Mouse (Mus musculus) c-Kit-positive CD71-negative TER-119-negative erythroid progenitor cells, embryonic 14.5 days (primary cell): Measurements from ENCODE around the gene Gm26938.

Source experiments
- DNase-seq: peaks from one replicate; pipeline ENCODE4 v3.0.0-alpha.2; 2013; ENCODE audit warnings: low read depth

The Gm26938 gene

GRCm38 (mm10) chr5:139794137-139794536 is 32.1 kb downstream of the Gm26938 start:
- no peak for DNase-seq

GRCm38 (mm10) chr5:139793338-139794089 is 32.7 kb downstream of the Gm26938 start:
- DNase-seq, result no peak

GRCm38 (mm10) chr5:139792966-139793337 is 33.3 kb downstream of the Gm26938 start:
- no peak for DNase-seq

- DNase-seq, result no peak
Measured at GRCm38 (mm10) chr5:139792159-139792775, 33.9 kb downstream of the Gm26938 start.

GRCm38 (mm10) chr5:139791227-139792158 is 34.7 kb downstream of the Gm26938 start, which contains the start of gene Mafk:
Gene Mafk, plus strand, starts transcription at chr5:139791513.
- DNase-seq, result peak; percentile 93

- no peak for DNase-seq
Measured at GRCm38 (mm10) chr5:139789466-139789865, 36.7 kb downstream of the Gm26938 start.

- no peak for DNase-seq
Measured at GRCm38 (mm10) chr5:139781406-139781805, 44.8 kb downstream of the Gm26938 start.

- no peak for DNase-seq
Measured at GRCm38 (mm10) chr5:139776966-139777365, 49.2 kb downstream of the Gm26938 start.

GRCm38 (mm10) chr5:139775216-139775926 is 50.8 kb downstream of the Gm26938 start, which contains the start of gene Ints1:
Gene Ints1, minus strand, starts transcription at chr5:139775674.
- peak; percentile 95 for DNase-seq

GRCm38 (mm10) chr5:139768216-139768615 is 58.0 kb downstream of the Gm26938 start:
- DNase-seq, result no peak

- no peak for DNase-seq
Measured at GRCm38 (mm10) chr5:139764296-139764695, 61.9 kb downstream of the Gm26938 start.

- no peak for DNase-seq
Measured at GRCm38 (mm10) chr5:139758096-139758495, 68.1 kb downstream of the Gm26938 start.
